Mouse (Mus musculus) left cerebral cortex, postnatal 4 days (tissue): ENCODE results near the gene Hs6st1. TPM values are rescaled to one million over a fixed set of nuclear protein-coding genes. Genes with fewer than 3 reads are reported as not detected.
A peak's percentile ranks its signal among the peaks of the same experiment; 100 is the strongest.
"Not testable (repeated sequence)": the region's sequence is repeated elsewhere in the genome, so short reads cannot be mapped to it uniquely, and the experiment has no call there.

Experiments used
- DNase-seq: peaks from one replicate; pipeline ENCODE4 v3.0.0-alpha.2; 2022
- intact Hi-C: fragments of 180-260 bp; cut with DNase I; formaldehyde crosslinking; loops from one replicate; pipeline ENCODE4 v1.15.1; 2025
- total RNA-seq, 2 experiments: library from RNA; stranded (reverse); gene quantifications; 2 replicates each; pipeline ENCODE4 v1.2.3; 2021

The Hs6st1 gene
- total RNA-seq, result 10 to 100 TPM; 88.1 to 90.1 TPM

GRCm38 (mm10) chr1:36068076-36068475, at the start of gene Hs6st1:
TSS of gene Hs6st1 (plus strand) at chr1:36068400.
- intact Hi-C loops, result loop anchor here (5.0 to 10.0 kb wide), 2 partner anchors 1033 to 1176 kb away; no protein-coding TSS in a partner anchor
- peak; percentile 95 for DNase-seq

GRCm38 (mm10) chr1:36018617-36019016, 49.6 kb upstream of the Hs6st1 start:
- intact Hi-C loops, result no loop called here
- DNase-seq, result no peak

- no peak for DNase-seq
- intact Hi-C loops, result no loop called here
Observed at GRCm38 (mm10) chr1:36019161-36019560, 49.0 kb upstream of the Hs6st1 start.

GRCm38 (mm10) chr1:36020315-36020714, 47.9 kb upstream of the Hs6st1 start:
- intact Hi-C loops, result no loop called here
- no peak for DNase-seq

- DNase-seq, result peak; percentile 91
Observed at GRCm38 (mm10) chr1:36030421-36030821, 37.8 kb upstream of the Hs6st1 start.

GRCm38 (mm10) chr1:36038769-36039168, 29.4 kb upstream of the Hs6st1 start:
- DNase-seq, result no peak
- intact Hi-C loops, result no loop called here

More at GRCm38 (mm10) chr1:36030421-36030821, 37.8 kb upstream of the Hs6st1 start:
- intact Hi-C loops, result no loop called here

GRCm38 (mm10) chr1:36042072-36042471, 26.1 kb upstream of the Hs6st1 start:
- intact Hi-C loops, result no loop called here
- DNase-seq, result no peak

GRCm38 (mm10) chr1:36043793-36044192, 24.4 kb upstream of the Hs6st1 start:
- intact Hi-C loops, DNase-seq: not testable (repeated sequence)

GRCm38 (mm10) chr1:36044288-36044687, 23.9 kb upstream of the Hs6st1 start:
- intact Hi-C loops, result no loop called here
- DNase-seq, result no peak

GRCm38 (mm10) chr1:36052672-36053071, 15.5 kb upstream of the Hs6st1 start:
- intact Hi-C loops, result no loop called here
- no peak for DNase-seq

- no peak for DNase-seq
- intact Hi-C loops, result no loop called here
Observed at GRCm38 (mm10) chr1:36053566-36053965, 14.6 kb upstream of the Hs6st1 start.

GRCm38 (mm10) chr1:36054182-36054966, 13.8 kb upstream of the Hs6st1 start:
- intact Hi-C loops, result no loop called here
- no peak for DNase-seq

GRCm38 (mm10) chr1:36054967-36055357, 13.2 kb upstream of the Hs6st1 start:
- intact Hi-C loops, result no loop called here
- no peak for DNase-seq

- DNase-seq, result no peak
- intact Hi-C loops, result no loop called here
Observed at GRCm38 (mm10) chr1:36059351-36059750, 8.8 kb upstream of the Hs6st1 start.

GRCm38 (mm10) chr1:36059959-36060953, 7.9 kb upstream of the Hs6st1 start:
- intact Hi-C loops, result loop anchor here (10.0 kb wide), 1 partner anchor 1025 kb away; no protein-coding TSS in a partner anchor
- no peak for DNase-seq

GRCm38 (mm10) chr1:36061211-36061915, 6.8 kb upstream of the Hs6st1 start:
- intact Hi-C loops, result loop anchor here (10.0 kb wide), 1 partner anchor 1027 kb away; no protein-coding TSS in a partner anchor
- no peak for DNase-seq

GRCm38 (mm10) chr1:36062088-36062805, 6.0 kb upstream of the Hs6st1 start:
- intact Hi-C loops, result loop anchor here (10.0 kb wide), 1 partner anchor 1027 kb away; no protein-coding TSS in a partner anchor

GRCm38 (mm10) chr1:36062826-36063640, 5.2 kb upstream of the Hs6st1 start:
- no peak for DNase-seq
- intact Hi-C loops, result loop anchor here (10.0 kb wide), 1 partner anchor 1028 kb away; no protein-coding TSS in a partner anchor

More at GRCm38 (mm10) chr1:36062088-36062805, 6.0 kb upstream of the Hs6st1 start:
- DNase-seq, result no peak

- no peak for DNase-seq
Observed at GRCm38 (mm10) chr1:36063641-36063955, 4.6 kb upstream of the Hs6st1 start.

More at GRCm38 (mm10) chr1:36063641-36063955, 4.6 kb upstream of the Hs6st1 start:
- intact Hi-C loops, result loop anchor here (10.0 kb wide), 1 partner anchor 1029 kb away; no protein-coding TSS in a partner anchor
